Mouse (Mus musculus) thymus, adult 2 months (tissue): ENCODE results near the gene Kcnk12. TPM values are rescaled to one million over a fixed set of nuclear protein-coding genes. Genes with fewer than 3 reads are reported as not detected.

ENCODE experiments used
- DNase-seq: peaks from one replicate; pipeline ENCODE4 v3.0.0; 2021
- H3K27ac ChIP-seq: fragments of 200-500 bp; 2 replicates; pipeline ENCODE4 v1.5.1; 2012; ENCODE audit warnings: low read length, control low read depth; ENCODE audit not compliant: control insufficient read depth, insufficient read depth
- H3K27me3 ChIP-seq: fragments of 200-500 bp; 2 replicates; pipeline ENCODE4 v1.6.1; 2012; ENCODE audit warnings: mild to moderate bottlenecking, low read length, moderate library complexity, mixed read lengths; ENCODE audit not compliant: control insufficient read depth, insufficient read depth
- H3K36me3 ChIP-seq: fragments of 200-500 bp; 2 replicates; pipeline ENCODE4 v1.6.1; 2012; ENCODE audit warnings: mild to moderate bottlenecking, low read length, moderate library complexity; ENCODE audit not compliant: control insufficient read depth, insufficient read depth
- H3K4me1 ChIP-seq: fragments of 200-500 bp; replicated peaks from 2 replicates; pipeline ENCODE4 v1.6.1; 2012; ENCODE audit warnings: low read length; ENCODE audit not compliant: control insufficient read depth, insufficient read depth
- H3K4me3 ChIP-seq: fragments of 200-500 bp; 2 replicates; pipeline ENCODE4 v1.5.1; 2012; ENCODE audit warnings: mild to moderate bottlenecking, low read length, control low read depth, moderate library complexity; ENCODE audit not compliant: control insufficient read depth, insufficient read depth
- CTCF ChIP-seq: fragments of 200-500 bp; IDR thresholded peaks from 2 replicates; pipeline ENCODE4 v1.5.1; 2012; ENCODE audit warnings: mild to moderate bottlenecking, control low read depth, low read length, moderate library complexity, borderline replicate concordance; ENCODE audit not compliant: control insufficient read depth, poor library complexity, insufficient read depth; ENCODE audit errors: extremely low read depth
- POLR2A ChIP-seq: fragments of 200-500 bp; IDR thresholded peaks from 2 replicates; pipeline ENCODE4 v1.6.1; 2012; ENCODE audit warnings: mild to moderate bottlenecking, low read length, control low read depth, moderate library complexity; ENCODE audit not compliant: control insufficient read depth, poor library complexity, insufficient read depth; ENCODE audit errors: extremely low read depth
- WGBS: fragments of 180-500 bp; shearing (Covaris S2); methylation state at CpG from one replicate; pipeline ENCODE4 v1.1.7; 2018; 5-methylcytosine and 5-hydroxymethylcytosine counted together
- polyA plus RNA-seq: library from polyadenylated mRNA; depleted of rRNA; stranded (reverse); fragments of >200 nt; gene quantifications from 2 replicates; pipeline ENCODE4 v1.2.3, GENCODE M21; 2012; rRNA removed

The Kcnk12 gene
- polyA plus RNA-seq, result 0.91 and 0.92 TPM in 2 replicates

DNA sequence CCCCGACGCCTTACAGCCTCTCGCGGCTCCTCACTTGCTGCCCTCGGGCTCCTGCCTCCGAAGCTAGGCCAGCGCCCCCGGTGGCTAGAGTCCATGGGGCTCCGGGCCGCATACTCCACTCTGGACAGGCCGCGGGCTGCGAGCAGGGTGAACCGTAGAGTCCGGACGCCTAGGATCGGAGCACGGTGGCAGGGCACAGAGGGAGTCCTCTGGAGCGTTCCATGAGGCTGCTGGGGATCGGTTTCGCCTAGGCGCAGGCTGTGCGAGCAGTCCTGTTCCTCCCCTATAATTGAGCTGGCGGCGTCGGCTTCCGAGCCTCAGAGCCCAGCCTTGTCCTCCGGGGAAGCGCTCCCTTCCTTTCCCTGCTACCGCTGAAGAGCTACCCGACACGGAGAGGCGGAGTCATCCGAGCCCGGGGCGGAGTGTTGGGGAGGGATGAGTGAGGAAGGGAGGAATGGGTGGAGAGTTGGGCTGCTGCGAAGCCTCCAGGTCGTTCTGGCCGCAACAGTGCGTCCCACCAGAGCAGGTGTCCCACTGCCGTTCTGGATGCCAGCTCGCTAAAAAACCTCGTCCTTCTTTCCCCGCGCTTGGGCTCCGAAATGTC lies at the start of gene Kcnk12:
Gene Kcnk12, minus strand, starts transcription at position 307 of the 604 bp plus-strand sequence.
- TF ChIP-seq POLR2A, result no peak
- no peak for TF ChIP-seq CTCF
- 1% methylated on average over 46 of the region's 46 CpGs for WGBS
- Histone ChIP-seq H3K4me3 (peak within 1 kb of the TSS; percentile 8; the same call in 1 of the 2 replicates), H3K4me1 (peaks cover 13% of the 10 kb centered on the region), H3K27me3 (peaks cover 18% of the 10 kb centered on the region), H3K27ac (no peak within 1 kb of the TSS), H3K36me3 (no peaks in the 10 kb centered on the region)
- no peak for DNase-seq

GRCm38 (mm10) chr17:87842156-87842555 lies 44.4 kb upstream of the Kcnk12 start:
- DNase-seq, result no peak
- WGBS, result 93% methylated on average over 5 of the region's 5 CpGs
- no peaks in the 10 kb centered on the region for H3K4me1 ChIP-seq
- no peaks in the 10 kb centered on the region for H3K27me3 ChIP-seq
- H3K4me3 ChIP-seq, result no peak overlapping the region
- TF ChIP-seq CTCF (no peak), POLR2A (no peak)
- H3K27ac ChIP-seq, result no peak overlapping the region
- no peaks in the 10 kb centered on the region for H3K36me3 ChIP-seq

- H3K4me1 ChIP-seq, result no peaks in the 10 kb centered on the region
- no peak overlapping the region for H3K27ac ChIP-seq
- no peaks in the 10 kb centered on the region for H3K27me3 ChIP-seq
- TF ChIP-seq POLR2A, result no peak
- no peak for TF ChIP-seq CTCF
- no peak overlapping the region for H3K4me3 ChIP-seq
- no peaks in the 10 kb centered on the region for H3K36me3 ChIP-seq
- no peak for DNase-seq
- WGBS, result 82% methylated on average over 7 of the region's 7 CpGs
These were observed 42.3 kb upstream of the Kcnk12 start for GRCm38 (mm10) chr17:87840079-87840478.

DNA sequence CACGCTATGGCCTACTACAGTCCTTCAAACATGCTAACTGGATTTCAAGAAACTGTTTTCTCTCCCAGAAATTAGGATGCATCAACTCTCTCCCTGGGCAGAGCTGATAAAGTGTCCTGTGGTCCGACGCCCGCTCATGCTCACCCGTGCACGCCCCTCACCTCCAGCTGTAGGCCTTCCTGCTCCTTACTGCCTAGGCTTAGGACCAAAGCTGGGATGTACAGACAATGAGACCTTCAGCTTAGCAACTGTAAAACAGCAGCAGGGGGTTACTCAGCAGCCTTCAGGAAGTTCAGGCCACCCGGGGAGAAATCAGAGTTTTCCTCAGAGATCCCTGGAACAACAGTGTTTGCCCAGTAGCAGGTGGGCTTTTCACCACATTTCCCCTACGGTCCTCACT lies 37.1 kb upstream of the Kcnk12 start:
- DNase-seq, result no peak
- TF ChIP-seq POLR2A, result no peak
- TF ChIP-seq CTCF, result no peak
- no peaks in the 10 kb centered on the region for H3K4me1 ChIP-seq
- H3K36me3 ChIP-seq, result no peaks in the 10 kb centered on the region
- WGBS, result 79% methylated on average over 8 of the region's 8 CpGs
- H3K27ac ChIP-seq, result no peak overlapping the region
- no peaks in the 10 kb centered on the region for H3K27me3 ChIP-seq
- H3K4me3 ChIP-seq, result no peak overlapping the region

DNA sequence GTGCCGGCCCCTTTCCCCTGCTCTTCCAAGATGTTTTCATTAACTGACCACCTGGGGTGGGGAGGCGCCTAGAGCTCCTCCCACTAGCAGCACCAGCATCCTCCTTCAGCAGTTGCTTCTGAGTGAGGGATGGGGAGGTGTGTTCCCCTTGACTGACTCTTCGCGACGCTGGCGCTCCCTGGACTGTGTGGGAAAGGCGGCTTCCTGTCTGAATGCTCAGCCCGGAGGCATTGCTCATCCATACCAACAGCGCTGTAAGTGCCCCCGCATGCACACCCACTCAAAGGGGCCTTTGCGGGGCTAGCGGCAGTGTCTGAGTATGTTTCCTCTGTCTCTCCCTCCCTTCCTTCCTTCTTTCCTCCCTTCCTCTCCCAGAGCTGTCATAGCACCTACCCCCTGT lies 29.1 kb upstream of the Kcnk12 start:
- 25% methylated on average over 12 of the region's 12 CpGs for WGBS
- H3K27ac ChIP-seq, result no peak overlapping the region
- no peak for TF ChIP-seq POLR2A

GRCm38 (mm10) chr17:87826036-87826560 lies 28.3 kb upstream of the Kcnk12 start:
- WGBS, result 51% methylated on average over 22 of the region's 23 CpGs
- Histone ChIP-seq H3K36me3 (no peaks in the 10 kb centered on the region), H3K27me3 (no peaks in the 10 kb centered on the region), H3K4me1 (no peaks in the 10 kb centered on the region), H3K4me3 (no peak overlapping the region), H3K27ac (no peak overlapping the region)
- no peak for DNase-seq
- TF ChIP-seq POLR2A (no peak), CTCF (no peak)

More for the DNA sequence above, 29.1 kb upstream of the Kcnk12 start:
- no peak for DNase-seq
- no peaks in the 10 kb centered on the region for H3K36me3 ChIP-seq
- H3K4me3 ChIP-seq, result no peak overlapping the region
- no peaks in the 10 kb centered on the region for H3K27me3 ChIP-seq
- H3K4me1 ChIP-seq, result no peaks in the 10 kb centered on the region

GRCm38 (mm10) chr17:87825454-87826008 lies 27.7 kb upstream of the Kcnk12 start:
- H3K27ac ChIP-seq, result no peak overlapping the region
- WGBS, result 79% methylated on average over 5 of the region's 5 CpGs
- no peak overlapping the region for H3K4me3 ChIP-seq
- H3K27me3 ChIP-seq, result no peaks in the 10 kb centered on the region
- H3K4me1 ChIP-seq, result no peaks in the 10 kb centered on the region
- TF ChIP-seq CTCF (no peak), POLR2A (no peak)
- no peak for DNase-seq
- H3K36me3 ChIP-seq, result no peaks in the 10 kb centered on the region
